Mouse (Mus musculus): ENCODE data around the gene Kcnt2. TPM values are rescaled to one million over a fixed set of nuclear protein-coding genes. Genes with fewer than 3 reads are reported as not detected.

The Kcnt2 gene
- not detected in 3 replicates for total RNA-seq (2017)

DNA sequence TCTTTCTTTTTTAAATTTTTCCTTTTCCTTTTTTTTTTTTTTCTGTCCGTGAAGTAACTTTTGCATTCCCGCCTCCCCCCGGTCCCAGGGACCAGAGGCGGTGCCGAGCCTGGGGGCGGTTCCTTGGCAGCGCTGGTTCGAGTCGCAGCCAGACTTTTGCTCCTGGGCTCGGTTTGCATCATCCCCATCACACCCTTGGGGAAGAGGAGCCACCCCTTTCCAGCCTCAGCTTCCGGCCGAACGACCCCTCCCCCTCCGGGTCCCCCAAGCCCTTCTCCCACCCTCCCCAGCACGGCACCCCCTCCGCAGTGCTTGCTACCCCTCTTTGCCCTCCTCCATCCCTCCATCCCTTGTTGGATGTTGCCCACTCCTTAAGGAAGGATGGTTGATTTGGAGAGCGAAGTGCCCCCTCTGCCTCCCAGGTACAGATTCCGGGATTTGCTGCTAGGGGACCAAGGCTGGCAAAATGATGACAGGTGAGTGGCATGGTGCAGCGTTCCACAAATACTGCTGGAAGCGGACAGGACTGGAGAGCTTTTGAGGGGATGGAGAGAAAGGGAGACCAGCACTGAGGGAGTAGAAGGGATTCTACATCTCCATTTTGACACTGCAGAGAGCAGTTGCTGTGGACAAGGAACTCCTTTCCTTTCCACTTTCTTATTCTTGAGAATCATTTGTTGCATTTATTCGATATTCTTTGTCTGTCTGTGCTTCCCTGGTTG is at the start of gene Kcnt2:
Gene Kcnt2, plus strand, starts transcription at position 283 of the 722 bp plus-strand sequence.
- ATAC-seq (replicated peaks; ENCODE audit: insufficient number of reproducible peaks, low FRiP score, low TSS enrichment, poor library complexity, severe bottlenecking), result no peak

DNA sequence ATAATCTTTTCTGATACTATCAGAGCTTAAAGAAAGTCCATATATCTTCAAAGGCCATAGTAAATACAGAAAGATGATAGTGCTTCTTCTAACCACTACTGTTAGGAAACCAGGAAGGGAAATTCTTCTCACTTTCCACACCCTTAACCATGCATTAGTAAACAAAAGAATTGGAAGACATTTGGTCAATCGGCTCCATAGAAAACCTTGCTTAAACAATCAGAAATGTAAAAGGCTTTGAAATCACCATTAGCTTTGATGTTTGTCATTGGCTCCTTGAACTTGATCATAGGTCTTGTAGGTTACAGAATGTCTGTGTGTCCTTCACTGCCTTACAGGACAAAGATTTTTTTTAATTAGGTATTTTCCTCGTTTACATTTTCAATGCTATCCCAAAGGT is 40.6 kb upstream of the Kcnt2 start:
- ATAC-seq (replicated peaks; ENCODE audit: insufficient number of reproducible peaks, low FRiP score, low TSS enrichment, poor library complexity, severe bottlenecking), result no peak

DNA sequence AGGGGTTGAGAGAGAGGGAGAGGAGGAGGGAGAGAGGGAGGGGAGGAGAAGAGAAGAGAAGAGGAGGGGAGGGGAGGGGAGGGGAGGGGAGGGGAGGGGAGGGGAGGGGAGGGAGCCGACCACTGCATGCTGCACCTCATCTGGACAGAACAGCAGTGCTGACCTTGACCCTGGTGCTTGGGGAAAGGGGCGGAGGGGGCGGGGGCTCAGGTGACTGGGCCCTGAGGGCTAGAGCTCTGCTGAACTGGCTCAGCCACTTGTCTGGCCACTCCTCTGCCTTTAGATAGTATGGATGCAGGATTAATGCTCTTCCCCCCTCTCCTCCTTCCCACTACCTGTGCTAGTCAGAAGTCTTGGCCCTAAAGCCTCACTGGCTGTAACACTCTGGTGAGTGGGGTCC is 20.7 kb upstream of the Kcnt2 start:
- no peak for ATAC-seq (replicated peaks; ENCODE audit: insufficient number of reproducible peaks, low FRiP score, low TSS enrichment, poor library complexity, severe bottlenecking)

DNA sequence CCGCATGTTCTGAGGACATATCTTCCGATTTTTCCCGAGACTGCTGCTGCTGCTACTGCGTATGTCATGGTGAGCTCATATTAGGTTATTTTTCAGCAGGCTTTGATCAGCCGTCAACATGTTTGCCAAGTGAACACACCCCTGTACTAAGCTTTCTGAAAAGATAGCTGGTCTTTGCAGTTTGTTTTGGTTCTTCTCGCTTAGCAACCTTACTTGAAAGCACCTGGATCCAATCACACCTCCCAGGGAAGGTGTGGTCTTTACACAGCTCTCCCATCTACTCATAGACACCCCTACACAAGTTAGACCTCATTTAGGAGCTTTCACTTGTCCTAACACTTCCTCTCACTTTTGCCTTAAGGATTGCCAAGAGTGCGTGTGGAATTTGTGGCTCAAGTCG is 19.3 kb upstream of the Kcnt2 start:
- ATAC-seq (replicated peaks; ENCODE audit: insufficient number of reproducible peaks, low FRiP score, low TSS enrichment, poor library complexity, severe bottlenecking), result no peak

DNA sequence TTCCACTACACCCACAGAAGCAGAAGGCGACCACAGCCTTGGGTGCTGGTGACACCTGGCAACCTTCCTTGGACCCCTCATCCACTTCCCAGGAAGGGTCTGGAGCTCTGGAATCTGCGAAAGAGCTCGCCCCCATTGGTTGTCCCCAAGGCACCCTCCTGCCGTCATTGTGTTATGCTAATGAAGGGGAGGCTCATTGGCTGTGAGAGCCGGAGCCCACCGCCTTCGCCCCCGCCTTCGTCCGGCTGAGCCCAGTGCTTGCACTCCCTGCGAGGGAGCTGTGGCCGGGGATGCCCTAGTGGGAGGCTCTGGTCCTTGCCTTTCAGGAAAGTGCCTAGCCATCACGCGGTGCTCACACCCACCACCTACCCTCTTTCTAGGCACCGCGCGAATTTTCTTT is 493 bp upstream of the Kcnt2 start:
- ATAC-seq (replicated peaks; ENCODE audit: insufficient number of reproducible peaks, low FRiP score, low TSS enrichment, poor library complexity, severe bottlenecking), result no peak

DNA sequence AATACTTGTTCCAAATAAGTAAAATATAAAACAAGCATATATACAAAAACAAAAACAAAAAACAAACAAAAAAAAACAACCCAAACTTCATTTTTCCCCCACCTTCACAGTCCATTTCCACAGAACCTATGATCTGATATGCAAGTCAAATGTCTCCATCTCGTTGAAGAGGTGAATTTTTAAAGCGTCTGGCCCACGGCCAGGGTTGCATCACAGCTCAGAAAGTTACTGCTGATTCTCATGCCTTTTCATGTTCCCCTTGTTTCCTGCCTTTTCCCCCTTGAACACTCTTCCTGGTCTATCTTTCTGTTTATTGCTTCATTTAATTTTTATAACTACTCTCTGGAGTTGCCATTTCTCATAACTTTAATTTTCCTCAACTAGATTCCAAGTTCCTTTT is 18.7 kb downstream of the Kcnt2 start:
- ATAC-seq (replicated peaks; ENCODE audit: insufficient number of reproducible peaks, low FRiP score, low TSS enrichment, poor library complexity, severe bottlenecking), result no peak

DNA sequence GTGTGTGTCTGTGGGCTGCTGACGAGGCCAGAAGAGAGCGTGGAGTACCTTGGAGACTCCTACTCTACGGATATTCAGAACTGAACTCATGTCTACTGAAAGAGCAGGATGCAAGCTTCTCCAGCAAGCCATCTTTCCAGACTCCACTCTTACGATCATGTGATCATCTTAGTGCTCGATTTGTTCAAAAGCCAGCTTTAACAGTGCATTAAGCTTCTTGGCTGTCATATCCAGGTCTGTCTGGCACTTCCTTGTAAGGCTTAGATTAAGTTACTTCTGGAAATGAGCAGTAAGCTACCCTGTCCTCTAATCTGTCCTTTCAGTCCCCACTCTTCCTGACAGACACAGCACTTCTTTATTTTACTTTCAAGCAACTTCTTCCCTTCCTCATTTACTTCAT is 20.1 kb downstream of the Kcnt2 start:
- ATAC-seq (replicated peaks; ENCODE audit: insufficient number of reproducible peaks, low FRiP score, low TSS enrichment, poor library complexity, severe bottlenecking), result no peak

DNA sequence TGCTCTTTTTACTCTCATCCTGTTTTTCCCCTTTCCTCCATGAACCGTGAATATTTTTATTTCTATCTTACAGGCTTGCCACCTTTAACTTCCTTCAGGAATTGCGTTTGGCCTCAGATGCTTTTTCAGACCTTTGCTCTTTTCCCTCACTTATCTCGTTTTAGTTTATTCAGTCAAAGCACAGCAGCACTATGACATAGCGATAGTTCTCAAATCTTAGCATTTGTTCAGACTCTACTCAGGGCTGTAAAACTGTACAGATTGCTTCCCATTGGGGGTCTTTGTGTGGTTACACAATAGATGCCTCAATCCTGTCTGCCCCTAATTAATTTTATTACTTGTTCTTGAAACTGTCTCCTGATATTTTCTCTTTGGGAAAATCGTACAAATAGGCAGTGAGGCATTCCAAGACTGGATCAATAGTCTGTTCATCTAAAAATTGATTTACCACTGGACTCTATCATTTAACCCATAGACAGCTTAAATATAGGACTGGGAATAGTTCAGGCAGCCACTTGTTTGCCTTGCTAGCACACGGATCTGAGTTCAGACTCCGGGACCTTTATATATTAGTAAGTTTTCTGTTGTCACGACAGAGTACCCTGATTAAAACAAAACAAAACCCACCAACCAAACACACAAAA is 20.8 kb downstream of the Kcnt2 start:
- ATAC-seq (replicated peaks; ENCODE audit: insufficient number of reproducible peaks, low FRiP score, low TSS enrichment, poor library complexity, severe bottlenecking), result no peak

DNA sequence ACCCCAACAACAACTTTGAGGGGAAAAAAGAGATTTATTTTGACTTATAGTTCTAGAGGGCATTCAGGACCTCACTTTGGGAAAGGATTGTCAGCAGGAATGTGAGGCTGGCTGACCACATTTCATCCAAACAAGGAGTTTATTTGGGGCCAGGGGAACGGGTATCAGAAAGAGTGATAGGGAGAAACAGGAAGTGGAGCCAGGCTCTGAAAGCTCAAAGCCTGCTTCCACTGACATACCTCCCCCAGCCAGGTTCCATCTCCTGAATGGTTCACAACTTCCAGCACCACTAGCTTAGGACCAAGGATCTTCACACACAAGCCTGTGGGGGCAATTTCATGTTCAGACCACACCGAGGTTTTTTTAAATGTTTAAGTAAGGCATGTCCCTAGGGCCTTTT is 21.3 kb downstream of the Kcnt2 start:
- ATAC-seq (replicated peaks; ENCODE audit: insufficient number of reproducible peaks, low FRiP score, low TSS enrichment, poor library complexity, severe bottlenecking), result no peak

DNA sequence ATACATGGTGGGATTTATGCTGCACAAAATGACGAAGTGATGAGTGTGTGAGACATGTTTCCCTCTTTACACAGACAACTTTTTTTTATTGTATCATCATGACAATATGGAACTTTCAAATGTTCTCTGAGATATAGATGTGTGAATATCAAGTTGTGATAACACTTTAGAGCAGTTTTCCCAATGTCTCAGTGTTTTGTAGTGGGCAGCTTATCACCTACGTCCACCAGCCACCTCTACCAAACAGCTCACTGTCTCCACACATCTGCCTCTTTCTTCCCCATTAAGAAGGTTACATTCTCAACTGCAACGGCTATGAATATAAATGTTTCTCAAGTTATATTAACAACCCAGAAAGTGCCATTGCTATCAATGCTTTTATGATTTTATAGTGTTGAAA is 27.7 kb downstream of the Kcnt2 start:
- ATAC-seq (replicated peaks; ENCODE audit: insufficient number of reproducible peaks, low FRiP score, low TSS enrichment, poor library complexity, severe bottlenecking), result no peak

DNA sequence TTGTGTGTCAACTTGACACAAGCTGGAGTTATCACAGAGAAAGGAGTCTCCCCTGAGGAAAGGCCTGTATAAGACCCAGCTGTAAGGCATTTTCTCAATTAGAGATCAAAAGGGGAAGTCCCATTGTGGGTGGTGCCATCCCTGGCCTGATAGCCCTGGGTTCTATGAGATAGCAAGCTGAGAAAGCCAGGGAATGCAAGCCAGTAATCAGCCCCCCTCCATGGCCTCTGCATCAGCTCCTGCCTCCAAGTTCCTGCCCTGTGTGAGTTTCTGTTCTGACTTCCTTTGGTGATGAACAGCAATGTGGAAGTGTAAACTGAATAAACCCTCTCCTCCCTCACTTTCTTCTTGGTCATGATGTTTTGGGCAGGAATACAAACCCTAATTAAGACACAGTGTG is 29.9 kb downstream of the Kcnt2 start:
- ATAC-seq (replicated peaks; ENCODE audit: insufficient number of reproducible peaks, low FRiP score, low TSS enrichment, poor library complexity, severe bottlenecking), result no peak

DNA sequence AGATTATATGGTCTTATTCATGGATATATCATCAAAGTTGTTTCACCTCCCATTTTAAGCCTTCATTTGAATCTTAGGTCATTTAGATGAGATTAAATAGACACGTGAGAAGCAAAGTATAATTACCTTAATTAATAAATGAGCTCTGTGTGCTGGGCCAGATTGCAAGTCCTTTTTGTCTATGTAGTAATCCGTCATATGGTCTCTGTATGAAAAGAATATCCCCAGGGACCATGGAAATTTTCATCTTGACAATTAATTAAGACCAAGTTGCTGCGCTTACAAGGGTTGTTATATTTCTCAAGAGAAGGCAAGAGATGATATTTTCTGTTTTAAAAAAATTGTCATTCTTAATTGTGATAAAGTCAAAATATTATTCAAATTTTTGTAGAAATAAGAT is 47.2 kb downstream of the Kcnt2 start:
- no peak for ATAC-seq (replicated peaks; ENCODE audit: insufficient number of reproducible peaks, low FRiP score, low TSS enrichment, poor library complexity, severe bottlenecking)

DNA sequence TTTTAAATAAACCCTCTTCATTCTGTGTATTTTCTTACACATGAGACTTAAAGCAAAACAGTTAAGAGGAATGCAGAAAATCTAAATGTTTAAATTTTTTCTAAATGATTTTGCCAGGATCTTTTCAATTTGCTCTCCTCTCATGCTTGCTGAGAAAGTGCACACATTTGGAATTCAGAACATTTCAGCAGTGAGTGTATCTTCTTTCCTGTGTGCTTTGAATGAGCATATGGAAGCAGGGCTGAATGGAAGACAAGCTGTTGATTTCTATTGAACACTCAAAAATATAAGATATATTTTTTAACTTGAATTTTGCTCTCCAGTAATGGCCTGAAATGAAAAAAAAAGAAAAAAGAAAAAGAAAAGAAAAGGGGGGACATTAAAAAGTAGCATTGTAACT is 49.5 kb downstream of the Kcnt2 start:
- ATAC-seq (replicated peaks; ENCODE audit: insufficient number of reproducible peaks, low FRiP score, low TSS enrichment, poor library complexity, severe bottlenecking), result no peak

DNA sequence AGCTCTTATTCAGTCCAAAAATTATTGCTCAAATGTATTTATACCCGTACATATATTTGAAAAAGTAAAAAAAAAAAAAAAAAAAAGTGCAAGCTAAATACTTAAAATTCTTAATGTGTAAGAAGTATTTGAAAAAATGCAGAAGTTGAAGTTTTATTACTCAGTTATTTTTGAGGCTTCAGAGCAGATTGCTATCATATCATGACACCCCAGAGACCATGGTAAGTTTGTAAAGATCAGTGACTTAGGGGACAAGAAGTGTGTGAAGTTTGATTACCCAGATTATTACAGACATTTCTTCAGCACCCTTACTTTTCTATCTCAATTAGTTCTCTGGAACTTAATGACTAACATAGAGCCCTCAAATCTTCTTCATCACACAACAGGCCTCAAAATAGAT is 58.3 kb downstream of the Kcnt2 start:
- no peak for ATAC-seq (replicated peaks; ENCODE audit: insufficient number of reproducible peaks, low FRiP score, low TSS enrichment, poor library complexity, severe bottlenecking)

DNA sequence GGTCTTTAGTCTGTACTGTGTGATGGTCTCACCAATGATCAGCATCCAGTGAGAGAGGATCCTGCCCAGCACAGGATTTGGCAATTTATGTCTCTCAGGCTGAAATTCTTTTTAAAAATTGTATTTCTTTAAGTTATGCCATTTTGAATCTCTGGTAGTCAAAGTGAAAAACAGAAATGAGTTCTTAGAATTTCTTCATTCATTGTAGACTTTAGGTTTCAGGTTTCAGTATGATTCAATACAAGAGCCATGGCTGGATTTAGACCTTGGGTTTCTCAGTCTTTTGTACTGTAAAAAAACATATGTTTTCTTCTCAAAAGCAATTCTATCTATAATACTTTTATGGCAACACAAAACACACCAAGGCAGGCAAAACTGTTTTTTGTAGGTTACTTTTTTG is 59.4 kb downstream of the Kcnt2 start:
- no peak for ATAC-seq (replicated peaks; ENCODE audit: insufficient number of reproducible peaks, low FRiP score, low TSS enrichment, poor library complexity, severe bottlenecking)

DNA sequence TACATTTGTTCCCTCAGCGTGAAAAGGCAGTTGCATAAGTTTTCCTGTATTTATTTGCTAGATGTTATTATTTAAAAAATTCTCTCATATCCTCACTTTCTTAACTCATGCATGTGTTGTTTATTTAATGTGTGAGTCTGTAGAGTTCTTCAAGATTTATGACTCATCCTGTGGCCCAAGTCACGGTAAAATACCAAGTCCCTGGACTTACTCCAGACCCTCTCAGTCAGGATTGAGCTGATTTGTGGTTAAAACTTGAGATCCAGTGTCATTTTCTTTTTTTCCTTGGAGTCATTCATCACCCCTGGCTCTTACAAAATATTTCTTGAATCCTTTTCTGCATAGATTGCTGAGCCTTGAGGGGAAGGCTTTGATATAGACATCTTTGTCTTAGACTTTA is 60.4 kb downstream of the Kcnt2 start:
- ATAC-seq (replicated peaks; ENCODE audit: insufficient number of reproducible peaks, low FRiP score, low TSS enrichment, poor library complexity, severe bottlenecking), result no peak

DNA sequence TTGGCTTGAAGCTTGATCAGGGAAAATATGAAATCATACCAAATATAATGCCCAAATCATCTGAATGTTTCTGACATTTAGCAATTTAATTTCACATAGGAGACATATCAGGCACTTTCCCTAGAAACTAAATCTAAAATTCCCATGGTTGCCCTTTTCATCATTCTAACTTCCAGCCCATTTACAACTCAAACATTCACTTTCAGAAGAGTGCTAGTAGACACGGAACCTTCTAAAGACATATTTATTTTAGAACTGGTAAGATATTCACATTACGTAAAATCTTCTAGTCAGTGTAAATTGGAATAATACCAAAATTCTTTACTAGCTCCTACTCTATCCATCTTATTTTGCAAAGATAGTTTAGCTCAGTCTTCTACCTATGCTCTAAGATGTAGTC is 64.8 kb downstream of the Kcnt2 start:
- ATAC-seq (replicated peaks; ENCODE audit: insufficient number of reproducible peaks, low FRiP score, low TSS enrichment, poor library complexity, severe bottlenecking), result no peak

DNA sequence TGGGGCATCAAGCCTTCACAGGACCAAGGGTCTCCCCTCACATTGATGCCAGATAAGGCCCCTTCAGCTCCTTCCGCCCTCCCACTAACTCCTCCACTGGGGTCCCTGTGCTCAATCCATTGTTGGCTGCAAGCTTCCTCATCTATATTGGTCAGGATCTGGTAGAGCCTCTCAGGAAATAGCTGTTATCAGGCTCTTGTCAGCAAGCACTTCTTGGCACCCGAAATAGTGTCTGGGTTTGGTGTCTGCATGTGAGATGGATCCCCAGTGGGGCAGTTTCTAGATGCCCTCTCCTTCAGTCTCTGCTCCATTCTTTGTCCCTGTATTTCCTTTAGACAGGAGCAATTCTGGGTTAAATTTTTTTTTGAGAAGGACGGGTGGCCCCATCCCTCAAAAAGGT is 79.1 kb downstream of the Kcnt2 start:
- no peak for ATAC-seq (replicated peaks; ENCODE audit: insufficient number of reproducible peaks, low FRiP score, low TSS enrichment, poor library complexity, severe bottlenecking)

DNA sequence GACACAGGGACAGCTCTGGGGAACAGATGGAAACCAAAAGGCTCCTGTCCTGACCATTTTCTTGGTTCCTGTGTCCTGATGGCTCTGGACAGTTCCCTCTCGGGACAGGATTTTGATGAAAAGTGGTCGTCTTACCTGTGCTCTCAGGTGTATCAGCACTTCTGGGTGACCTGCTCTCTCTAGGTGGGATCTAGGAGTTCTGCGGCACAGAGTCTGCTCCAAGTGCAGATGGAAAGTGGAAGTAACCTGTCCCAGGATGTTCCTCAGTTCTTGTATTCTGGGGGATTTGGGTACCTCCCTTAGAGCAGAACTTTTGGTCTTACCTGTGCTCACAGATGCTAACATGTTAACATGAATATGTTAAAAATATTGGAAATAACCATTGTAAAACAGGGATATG is 80.8 kb downstream of the Kcnt2 start:
- no peak for ATAC-seq (replicated peaks; ENCODE audit: insufficient number of reproducible peaks, low FRiP score, low TSS enrichment, poor library complexity, severe bottlenecking)

DNA sequence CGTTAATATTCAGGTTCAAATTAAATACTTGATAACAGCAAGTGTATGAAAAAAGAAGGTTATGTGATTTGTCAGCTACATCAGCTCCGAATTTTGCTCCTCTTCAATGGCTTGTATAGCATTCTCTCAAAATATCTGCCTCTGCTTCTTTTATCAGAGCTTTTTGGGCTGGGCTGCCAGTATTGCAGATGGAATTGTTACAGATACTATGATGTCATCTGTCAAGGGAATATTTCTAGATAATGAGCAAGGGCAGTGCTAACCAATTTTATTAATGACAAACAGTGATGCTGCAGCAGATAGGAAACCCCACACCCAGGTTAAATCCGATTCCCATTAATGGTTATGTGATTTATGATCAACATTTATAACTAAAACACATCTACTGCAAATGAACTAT is 87.7 kb downstream of the Kcnt2 start:
- no peak for ATAC-seq (replicated peaks; ENCODE audit: insufficient number of reproducible peaks, low FRiP score, low TSS enrichment, poor library complexity, severe bottlenecking)

DNA sequence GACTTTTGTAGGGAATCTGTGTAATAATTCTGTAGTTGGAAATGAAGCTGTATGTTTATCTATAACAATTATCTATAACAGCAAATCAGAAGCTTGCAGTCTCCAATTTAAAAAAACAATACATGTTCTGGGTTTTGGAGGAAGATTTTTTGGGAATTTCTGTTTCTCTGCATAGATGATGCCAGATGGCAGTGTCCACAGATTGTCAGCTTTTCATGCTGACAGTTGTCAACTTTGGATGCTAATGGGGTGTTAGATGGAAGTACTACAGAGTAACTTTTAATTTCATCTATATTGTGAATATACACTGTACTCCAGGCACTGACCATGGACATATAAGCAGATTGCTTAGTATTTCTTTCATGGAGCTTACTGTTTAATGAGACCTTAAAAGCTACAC is 92.5 kb downstream of the Kcnt2 start:
- no peak for ATAC-seq (replicated peaks; ENCODE audit: insufficient number of reproducible peaks, low FRiP score, low TSS enrichment, poor library complexity, severe bottlenecking)

Data from monocyte, adult 5-6 weeks (primary cell).